Mouse (Mus musculus) kidney, adult 2 months (tissue): ENCODE results near the gene Dpt. TPM values are rescaled to one million over a fixed set of nuclear protein-coding genes. Genes with fewer than 3 reads are reported as not detected.

Source experiments
- DNase-seq: peaks from one replicate; pipeline ENCODE4 v3.0.0; 2021
- H3K27ac ChIP-seq: fragments of 200-500 bp; 2 replicates; pipeline ENCODE4 v1.5.1; 2012; ENCODE audit warnings: low read depth, low read length, control low read depth, inconsistent platforms; ENCODE audit not compliant: insufficient read depth
- H3K27me3 ChIP-seq: fragments of 200-500 bp; replicated peaks from 2 replicates; pipeline ENCODE4 v1.6.1; 2012; ENCODE audit warnings: mild to moderate bottlenecking, moderate library complexity, low read length, inconsistent platforms; ENCODE audit not compliant: control insufficient read depth, insufficient read depth
- H3K36me3 ChIP-seq: fragments of 200-500 bp; 2 replicates; pipeline ENCODE4 v1.6.1; 2012; ENCODE audit warnings: mild to moderate bottlenecking, moderate library complexity, low read length, inconsistent platforms; ENCODE audit not compliant: control insufficient read depth, insufficient read depth
- H3K4me1 ChIP-seq: fragments of 200-500 bp; 2 replicates; pipeline ENCODE4 v1.6.1; 2011; ENCODE audit warnings: low read length; ENCODE audit not compliant: control insufficient read depth, insufficient read depth
- H3K4me3 ChIP-seq: fragments of 200-500 bp; 2 replicates; pipeline ENCODE4 v1.5.1; 2011; ENCODE audit warnings: mild to moderate bottlenecking, low read depth, low read length, control low read depth; ENCODE audit not compliant: insufficient read depth
- CTCF ChIP-seq: fragments of 200-500 bp; conservative IDR thresholded peaks from 2 replicates; pipeline ENCODE4 v1.5.1; 2011; ENCODE audit warnings: low read depth, mild to moderate bottlenecking, control low read depth, low read length, moderate library complexity, mixed read lengths; ENCODE audit not compliant: insufficient read depth, insufficient read length
- POLR2A ChIP-seq: fragments of 200-500 bp; IDR thresholded peaks from one replicate; pipeline ENCODE4 v1.6.1; 2011; ENCODE audit warnings: low read depth, low read length, control low read depth
- WGBS: fragments of 180-500 bp; shearing (Covaris S2); methylation state at CpG from one replicate; pipeline ENCODE4 v1.1.7; 2018; 5-methylcytosine and 5-hydroxymethylcytosine counted together
- polyA plus RNA-seq: library from polyadenylated mRNA; depleted of rRNA; stranded (reverse); fragments of >200 nt; gene quantifications from 2 replicates; pipeline ENCODE4 v1.2.3, GENCODE M21; 2012

Dpt gene
- polyA plus RNA-seq, 1 experiment: 9.8 TPM

- TF ChIP-seq POLR2A (no peak), CTCF (no peak)
- no peak overlapping the region for H3K27ac ChIP-seq
- peak; percentile 60 for DNase-seq
- H3K4me3 ChIP-seq: no peak overlapping the region
- no peaks in the 10 kb centered on the region for H3K36me3 ChIP-seq
- H3K27me3 ChIP-seq: no peaks in the 10 kb centered on the region
- 71% methylated on average over 1 of the region's 1 CpGs for WGBS
- H3K4me1 ChIP-seq: no peaks in the 10 kb centered on the region
These were observed 2.1 kb downstream of the Dpt start for GRCm38 (mm10) chr1:164798471-164798922.

- TF ChIP-seq CTCF (no peak), POLR2A (no peak)
- Histone ChIP-seq H3K27me3 (no peaks in the 10 kb centered on the region), H3K27ac (no peak overlapping the region), H3K36me3 (no peaks in the 10 kb centered on the region), H3K4me1 (no peaks in the 10 kb centered on the region), H3K4me3 (no peak overlapping the region)
- 70% methylated on average over 3 of the region's 3 CpGs for WGBS
- DNase-seq: no peak
These were observed 2.7 kb downstream of the Dpt start for GRCm38 (mm10) chr1:164799161-164799560.

GRCm38 (mm10) chr1:164804277-164804676, 7.8 kb downstream of the Dpt start:
- Histone ChIP-seq H3K36me3 (no peaks in the 10 kb centered on the region), H3K4me1 (no peaks in the 10 kb centered on the region), H3K27me3 (no peaks in the 10 kb centered on the region), H3K4me3 (no peak overlapping the region), H3K27ac (no peak overlapping the region)
- TF ChIP-seq POLR2A: no peak
- TF ChIP-seq CTCF: no peak
- WGBS: 50% methylated on average over 11 of the region's 11 CpGs
- no peak for DNase-seq

GRCm38 (mm10) chr1:164804751-164805435, 8.4 kb downstream of the Dpt start:
- no peak for DNase-seq
- WGBS: 78% methylated on average over 10 of the region's 10 CpGs
- TF ChIP-seq CTCF: no peak
- TF ChIP-seq POLR2A: no peak
- no peaks in the 10 kb centered on the region for H3K36me3 ChIP-seq
- H3K27me3 ChIP-seq: no peaks in the 10 kb centered on the region
- H3K4me3 ChIP-seq: no peak overlapping the region
- H3K27ac ChIP-seq: no peak overlapping the region
- H3K4me1 ChIP-seq: no peaks in the 10 kb centered on the region; the same call in 1 of the 2 replicates

- Histone ChIP-seq H3K27me3 (no peaks in the 10 kb centered on the region), H3K4me1 (no peaks in the 10 kb centered on the region; the same call in 1 of the 2 replicates), H3K4me3 (no peak overlapping the region), H3K36me3 (no peaks in the 10 kb centered on the region), H3K27ac (no peak overlapping the region)
- WGBS: 79% methylated on average over 2 of the region's 2 CpGs
- peak; percentile 18 for DNase-seq
- TF ChIP-seq CTCF (no peak), POLR2A (no peak)
These were observed 12.9 kb downstream of the Dpt start for GRCm38 (mm10) chr1:164809371-164809770.

GRCm38 (mm10) chr1:164811296-164811695, 14.9 kb downstream of the Dpt start:
- no peak for TF ChIP-seq POLR2A
- no peak for TF ChIP-seq CTCF
- 95% methylated on average over 3 of the region's 3 CpGs for WGBS
- no peak for DNase-seq

GRCm38 (mm10) chr1:164814243-164814642, 17.8 kb downstream of the Dpt start:
- H3K36me3 ChIP-seq: no peaks in the 10 kb centered on the region
- H3K27ac ChIP-seq: no peak overlapping the region
- WGBS: 82% methylated on average over 2 of the region's 2 CpGs
- TF ChIP-seq POLR2A (no peak), CTCF (no peak)
- no peaks in the 10 kb centered on the region; the same call in 1 of the 2 replicates for H3K4me1 ChIP-seq
- no peak for DNase-seq
- no peak overlapping the region for H3K4me3 ChIP-seq
- no peaks in the 10 kb centered on the region for H3K27me3 ChIP-seq

More at GRCm38 (mm10) chr1:164811296-164811695, 14.9 kb downstream of the Dpt start:
- H3K27me3 ChIP-seq: no peaks in the 10 kb centered on the region
- H3K4me1 ChIP-seq: no peaks in the 10 kb centered on the region; the same call in 1 of the 2 replicates
- no peak overlapping the region for H3K27ac ChIP-seq
- no peaks in the 10 kb centered on the region for H3K36me3 ChIP-seq
- no peak overlapping the region for H3K4me3 ChIP-seq

- Histone ChIP-seq H3K4me3 (no peak overlapping the region), H3K27ac (no peak overlapping the region), H3K4me1 (no peaks in the 10 kb centered on the region), H3K36me3 (no peaks in the 10 kb centered on the region), H3K27me3 (no peaks in the 10 kb centered on the region)
- DNase-seq: no peak
- TF ChIP-seq POLR2A (no peak), CTCF (no peak)
- WGBS: 54% methylated on average over 5 of the region's 5 CpGs
These were observed 18.9 kb downstream of the Dpt start for GRCm38 (mm10) chr1:164815330-164815729.
